Mouse (Mus musculus): ENCODE results near the gene Rassf6.

DNA sequence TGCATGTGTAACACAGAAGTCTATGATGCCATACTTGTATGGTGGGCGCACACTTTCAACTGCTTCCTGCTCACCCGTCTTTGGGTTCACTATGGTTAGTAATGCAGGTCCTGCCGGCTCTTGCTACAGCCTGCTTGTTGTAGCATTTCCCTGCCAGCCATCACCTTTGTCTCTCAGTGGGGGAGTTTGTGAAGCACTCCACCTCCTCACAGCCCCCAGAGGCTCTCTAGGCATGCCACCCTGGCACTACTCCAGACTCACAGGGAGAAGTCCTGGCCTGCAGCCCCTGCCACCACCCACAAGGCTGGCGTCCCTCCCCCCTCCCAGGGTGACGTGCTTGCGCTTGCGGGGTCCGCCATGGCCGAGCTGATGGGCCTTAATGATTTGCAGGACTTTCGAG is 49.8 kb downstream of the Rassf6 start:
- TF ChIP-seq CTCF (IDR thresholded peaks at IDR 0.05; ENCODE audit: control insufficient read depth, insufficient read depth, insufficient replicate concordance, low read depth, low read length) (no peak), POLR2A (IDR thresholded peaks at IDR 0.05; ENCODE audit: control insufficient read depth, low read depth, low read length) (no peak)
